In the genomic region with DNA sequence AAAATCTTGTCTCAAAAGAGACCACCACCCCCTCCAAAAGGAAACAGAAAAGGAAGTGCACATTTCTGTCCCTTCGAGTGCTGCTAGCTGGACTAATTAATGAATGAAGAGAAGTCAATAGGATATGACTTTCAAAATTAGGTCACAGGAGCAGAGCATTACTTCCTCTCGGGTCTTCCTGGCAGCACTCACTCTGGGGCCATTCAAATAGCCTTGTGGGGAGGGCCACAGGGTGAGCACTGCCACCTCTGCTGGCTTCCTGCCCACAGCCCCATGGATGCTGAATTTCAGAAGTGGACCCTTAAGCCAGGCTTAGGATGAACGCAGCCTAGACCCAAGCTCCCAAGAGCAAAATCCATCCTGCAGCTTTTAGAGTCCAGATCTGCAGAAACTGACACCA, we compare ENCODE assay signal across 22 mouse cellular contexts. TPM values are rescaled to one million over a fixed set of nuclear protein-coding genes. Genes with fewer than 3 reads are reported as not detected.
DNase-seq lines count a peak whose midpoint lies in the region; ATAC-seq and TF ChIP-seq lines count a peak whose summit lies in the region.
"Had no signal": no experiment of that assay in that cellular context is flagged by ENCODE, and none has a peak within 500 bp of the region (broad histone marks: within the 10 kb centered on the region; RNA-seq: fewer than 3 reads in every experiment).

No protein-coding gene starts in this region.

- no peaks in the 10 kb centered on the region for H3K9me3 ChIP-seq in hindbrain, embryonic 10.5 days
- H3K9me3 ChIP-seq in hindbrain, postnatal 0 days (ENCODE audit: low read length): no peaks in the 10 kb centered on the region
- H3K9me3 ChIP-seq in CH12.LX (replicated peaks; ENCODE audit: low read length): peaks cover 10% of the 10 kb centered on the region
- H3K9me3 ChIP-seq in intestine, postnatal 0 days (ENCODE audit: control insufficient read depth): no peaks in the 10 kb centered on the region
- H3K9me3 ChIP-seq: forebrain, embryonic 10.5 days; forebrain, embryonic 15.5 days; G1E; hindbrain, embryonic 13.5 days had no signal

- TF ChIP-seq CTCF in hindbrain, postnatal 0 days (IDR thresholded peaks at IDR 0.05; ENCODE audit: low read depth): no peak
- no peak for TF ChIP-seq CTCF in CH12.LX (conservative IDR thresholded peaks at IDR 0.05 in 1 of 2, IDR thresholded peaks at IDR 0.05 in 1 of 2; ENCODE audit: low read depth in 2 of 2, low read length in 2 of 2)
- TF ChIP-seq CTCF in intestine, postnatal 0 days (IDR thresholded peaks at IDR 0.05; ENCODE audit: low read depth): no peak

- H3K36me3 ChIP-seq in hindbrain, embryonic 10.5 days: peaks cover 39% of the 10 kb centered on the region
- H3K36me3 ChIP-seq in hindbrain, postnatal 0 days (ENCODE audit: insufficient read depth, low read length): no peaks in the 10 kb centered on the region; the same call in 1 of the 2 replicates
- peaks cover 13 to 52% of the 10 kb centered on the region in 2 experiments for H3K36me3 ChIP-seq in CH12.LX (replicated peaks in 1 of 2; ENCODE audit: control insufficient read depth in 1 of 2, insufficient read depth in 1 of 2, low read length in 1 of 2)
- H3K36me3 ChIP-seq in splenic B cell, adult 2 months (ENCODE audit: control insufficient read depth, insufficient read depth, low read length, poor library complexity, severe bottlenecking): no peaks in the 10 kb centered on the region
- peaks cover 9% of the 10 kb centered on the region; the same call in 1 of the 2 replicates for H3K36me3 ChIP-seq in intestine, postnatal 0 days (ENCODE audit: control insufficient read depth, insufficient read depth)
- H3K36me3 ChIP-seq: hindbrain, embryonic 13.5 days had no signal

- dilution Hi-C loops in CH12.LX (cut with MboI; ENCODE audit: extremely low pct_ligation_motif_present, extremely low pct_unique_long_range_greater_than_20kb, low sequenced_read_pairs): no loop called here

- no peak overlapping the region for H3K9ac ChIP-seq in hindbrain, postnatal 0 days (replicated peaks; ENCODE audit: low read length)
- H3K9ac ChIP-seq in CH12.LX (ENCODE audit: insufficient read depth, low read depth): no peak overlapping the region
- no peak overlapping the region for H3K9ac ChIP-seq in intestine, postnatal 0 days (ENCODE audit: low read depth, low read length)
- H3K9ac ChIP-seq: forebrain, embryonic 15.5 days; hindbrain, embryonic 13.5 days had no signal

- no peak overlapping the region for H3K4me2 ChIP-seq in hindbrain, postnatal 0 days (ENCODE audit: low read depth, low read length)
- H3K4me2 ChIP-seq in CH12.LX (ENCODE audit: insufficient read depth, low read depth, poor library complexity, severe bottlenecking): no peak overlapping the region
- no peak overlapping the region for H3K4me2 ChIP-seq in intestine, postnatal 0 days (replicated peaks; ENCODE audit: low read depth)
- H3K4me2 ChIP-seq: forebrain, embryonic 15.5 days; heart, embryonic 11.5 days; hindbrain, embryonic 13.5 days had no signal

- in situ Hi-C loops in CH12.LX (cut with MboI; ENCODE audit: low pct_ligation_motif_present, low pct_unique_long_range_greater_than_20kb, low sequenced_read_pairs): no loop called here

- TF ChIP-seq EP300 in CH12.LX (IDR thresholded peaks at IDR 0.05; ENCODE audit: low read length): no peak

- DNase-seq in hindbrain, embryonic 10.5 days (ENCODE audit: low spot score): no peak
- DNase-seq in hindbrain, postnatal 0 days (ENCODE audit: low spot score): no peak
- peak; percentile 54 for DNase-seq in 416B (ENCODE audit: low read depth)
- DNase-seq in CH12.LX (ENCODE audit: extremely low read depth): peak; percentile 31
- DNase-seq in splenic B cell, adult 2 months (ENCODE audit: low read depth, low spot score): peak; percentile 42
- DNase-seq in testis, postnatal 10 days (ENCODE audit: low spot score): no peak
- DNase-seq: adrenal gland, postnatal 14 days; cerebellum, adult 11-12 months; cerebellum, adult 8-10 months; cerebellum, postnatal 36 days; gastrocnemius, postnatal 36 days; heart, adult 11 months had no signal

- H3K4me1 ChIP-seq in hindbrain, embryonic 10.5 days (replicated peaks): peaks cover 28% of the 10 kb centered on the region
- peaks cover 13% of the 10 kb centered on the region for H3K4me1 ChIP-seq in hindbrain, postnatal 0 days (ENCODE audit: insufficient read depth, low read length)
- peaks cover 10 to 29% of the 10 kb centered on the region in 2 experiments; a peak in 3 of 4 replicates for H3K4me1 ChIP-seq in CH12.LX (ENCODE audit: control insufficient read depth in 1 of 2, insufficient read depth in 2 of 2)
- peaks cover 6% of the 10 kb centered on the region; the same call in 1 of the 2 replicates for H3K4me1 ChIP-seq in intestine, postnatal 0 days (replicated peaks; ENCODE audit: control insufficient read depth, insufficient read depth, low read length)

- no peak for ATAC-seq in hindbrain, postnatal 0 days
- ATAC-seq in intestine, postnatal 0 days: no peak
- ATAC-seq: forebrain, embryonic 15.5 days; hindbrain, embryonic 16.5 days; inflammation-experienced regulatory T-cells, adult 6 months; intestine, embryonic 16.5 days; Patski had no signal

- WGBS in hindbrain, embryonic 10.5 days: 78% methylated on average over 3 of the region's 3 CpGs
- WGBS in hindbrain, postnatal 0 days: 49% methylated on average over 3 of the region's 3 CpGs
- 74% methylated on average over 3 of the region's 3 CpGs for WGBS in intestine, postnatal 0 days

- TF ChIP-seq RAD21 in CH12.LX (IDR thresholded peaks at IDR 0.05; ENCODE audit: low read depth, low read length): no peak

- no peak overlapping the region for H3K4me3 ChIP-seq in hindbrain, embryonic 10.5 days
- no peak overlapping the region for H3K4me3 ChIP-seq in hindbrain, postnatal 0 days (ENCODE audit: low read length)
- no peak overlapping the region for H3K4me3 ChIP-seq in CH12.LX (replicated peaks in 1 of 3; ENCODE audit: low read depth in 2 of 3, low read length in 2 of 3, poor library complexity in 1 of 3)
- H3K4me3 ChIP-seq in intestine, postnatal 0 days (ENCODE audit: low read depth, low read length): no peak overlapping the region
- H3K4me3 ChIP-seq: forebrain, embryonic 10.5 days; forebrain, embryonic 15.5 days; hindbrain, embryonic 13.5 days had no signal

- H3K27me3 ChIP-seq in hindbrain, embryonic 10.5 days (ENCODE audit: insufficient read depth, poor library complexity, severe bottlenecking): peaks cover 38% of the 10 kb centered on the region
- 0 out of 2 replicates have a peak, but pooled peaks cover 6% of the 10 kb centered on the region for H3K27me3 ChIP-seq in hindbrain, postnatal 0 days (ENCODE audit: insufficient read depth, low read length)
- no peaks in the 10 kb centered on the region for H3K27me3 ChIP-seq in CH12.LX (replicated peaks)
- no peaks in the 10 kb centered on the region for H3K27me3 ChIP-seq in splenic B cell, adult 2 months (ENCODE audit: control insufficient read depth, insufficient read depth, low read length, poor library complexity, severe bottlenecking)
- no peaks in the 10 kb centered on the region; the same call in 1 of the 2 replicates for H3K27me3 ChIP-seq in intestine, postnatal 0 days (replicated peaks; ENCODE audit: control insufficient read depth, insufficient read depth, low read length)
- H3K27me3 ChIP-seq: forebrain, embryonic 15.5 days; Patski had no signal

- peak overlapping the region; percentile 29; the same call in 1 of the 2 replicates for H3K27ac ChIP-seq in hindbrain, embryonic 10.5 days
- H3K27ac ChIP-seq in hindbrain, postnatal 0 days: no peak overlapping the region
- H3K27ac ChIP-seq in CH12.LX (ENCODE audit: insufficient read depth, low read depth): no peak overlapping the region
- H3K27ac ChIP-seq in intestine, postnatal 0 days (ENCODE audit: low read depth, low read length): no peak overlapping the region
- H3K27ac ChIP-seq: forebrain, embryonic 10.5 days; forebrain, embryonic 15.5 days; hindbrain, embryonic 13.5 days had no signal

- H3K79me2 ChIP-seq in CH12.LX (replicated peaks; ENCODE audit: control insufficient read depth, extremely low read depth, insufficient read depth, poor library complexity, severe bottlenecking): no peaks in the 10 kb centered on the region

- TF ChIP-seq POLR2A in CH12.LX (IDR thresholded peaks at IDR 0.05; ENCODE audit: low read depth, low read length): no peak

TF ChIP-seq in CH12.LX, 34 proteins besides CTCF, POLR2A, EP300 and RAD21 (continues in another document):
- TF ChIP-seq MAFK (IDR thresholded peaks at IDR 0.05; ENCODE audit: insufficient replicate concordance, low read length): no peak
- TF ChIP-seq NRF1 (IDR thresholded peaks at IDR 0.05; ENCODE audit: low read depth, low read length): no peak
- no peak for TF ChIP-seq CHD1 (IDR thresholded peaks at IDR 0.05; ENCODE audit: low read depth, low read length)
- TF ChIP-seq BHLHE40 (IDR thresholded peaks at IDR 0.05; ENCODE audit: low read depth, low read length): no peak
- TF ChIP-seq CHD2 (IDR thresholded peaks at IDR 0.05; ENCODE audit: low read length): no peak
- no peak for TF ChIP-seq USF2 (conservative IDR thresholded peaks at IDR 0.05; ENCODE audit: low read depth, low read length)
- no peak for TF ChIP-seq MAZ (IDR thresholded peaks at IDR 0.05; ENCODE audit: low read depth, low read length)
- no peak for TF ChIP-seq MYC (IDR thresholded peaks at IDR 0.05; ENCODE audit: low read depth, low read length)
- no peak for TF ChIP-seq TBP (conservative IDR thresholded peaks at IDR 0.05; ENCODE audit: low read depth, low read length)
- no peak for TF ChIP-seq ZNF384 (IDR thresholded peaks at IDR 0.05; ENCODE audit: low read depth, low read length)
- TF ChIP-seq USF1 (IDR thresholded peaks at IDR 0.05; ENCODE audit: low read depth, low read length): no peak
- no peak for TF ChIP-seq GABPA (IDR thresholded peaks at IDR 0.05; ENCODE audit: insufficient replicate concordance, low read depth, low read length)

RNA-seq across cellular contexts. Expression of gene Kdm2b, which starts 33.6 kb away (rescaled TPM):
- polyA plus RNA-seq in hindbrain, embryonic 10.5 days (2016; fragmentation: Nextera tagmentation; extraction: Ambion mirVana): 84.6 and 92.4 TPM in 2 replicates
- 75.7 and 87.3 TPM in 2 replicates for total RNA-seq in hindbrain, postnatal 0 days (2014; rRNA removed)
- polyA plus RNA-seq in hindbrain, postnatal 0 days (2015; fragmentation: Nextera tagmentation; extraction: Ambion mirVana): 59.7 and 60.9 TPM in 2 replicates
- total RNA-seq in CH12.LX (2012; rRNA removed): 80.1 and 87.1 TPM in 2 replicates
- 69.3 and 76.7 TPM in 2 replicates for total RNA-seq in CH12.LX (2014; rRNA removed)
- 120 and 138 TPM in 2 replicates for polyA plus RNA-seq in CH12.LX (2012; ENCODE audit: insufficient read length, low read depth)
- 7.6 and 8.6 TPM in 2 replicates for polyA plus RNA-seq in intestine, postnatal 0 days (2015; fragmentation: Nextera tagmentation; extraction: Ambion mirVana)

RNA-seq across cellular contexts. Expression of gene Orai1, which starts 58.8 kb away (rescaled TPM):
- polyA plus RNA-seq in hindbrain, embryonic 10.5 days (2016; fragmentation: Nextera tagmentation; extraction: Ambion mirVana): 10.2 and 11.3 TPM in 2 replicates
- 20.9 and 27.2 TPM in 2 replicates for total RNA-seq in hindbrain, postnatal 0 days (2014; rRNA removed)
- polyA plus RNA-seq in hindbrain, postnatal 0 days (2015; fragmentation: Nextera tagmentation; extraction: Ambion mirVana): 16.8 and 18.3 TPM in 2 replicates
- total RNA-seq in CH12.LX (2012; rRNA removed): 17.8 and 18.6 TPM in 2 replicates
- total RNA-seq in CH12.LX (2014; rRNA removed): 14.6 and 17.4 TPM in 2 replicates
- 23.1 and 27.7 TPM in 2 replicates for polyA plus RNA-seq in CH12.LX (2012; ENCODE audit: insufficient read length, low read depth)
- polyA plus RNA-seq in intestine, postnatal 0 days (2015; fragmentation: Nextera tagmentation; extraction: Ambion mirVana): 36.8 and 42.5 TPM in 2 replicates

Comparison
In these comparisons a context has a peak if more than half of its experiments do, and no peak if none do; other contexts are left out.
1. DNase-seq: peak in 416B (single experiment), CH12.LX (single experiment) and splenic B cell, adult 2 months (single experiment); none in hindbrain, embryonic 10.5 days (single experiment), hindbrain, postnatal 0 days (single experiment) and testis, postnatal 10 days (single experiment).